Mouse (Mus musculus) left cerebral cortex, adult 11 months (tissue): ENCODE measurements at regions not wholly inside any gene's neighbourhood (a gene's known extent, or its start where the extent isn't known, plus 50 kb on each side); places are given as distances from the start of the nearest gene placed in this dataset.

Experiments used
- DNase-seq: peaks from one replicate; pipeline ENCODE4 v3.0.0; 2022; ENCODE audit warnings: low spot score

GRCm38 (mm10) chr8:116375758-116376157 is 129.0 kb upstream of the Dynlrb2 start:
- no peak for DNase-seq

- DNase-seq, result no peak
Measured at GRCm38 (mm10) chr8:116373063-116373462, 131.7 kb upstream of the Dynlrb2 start.

DNA sequence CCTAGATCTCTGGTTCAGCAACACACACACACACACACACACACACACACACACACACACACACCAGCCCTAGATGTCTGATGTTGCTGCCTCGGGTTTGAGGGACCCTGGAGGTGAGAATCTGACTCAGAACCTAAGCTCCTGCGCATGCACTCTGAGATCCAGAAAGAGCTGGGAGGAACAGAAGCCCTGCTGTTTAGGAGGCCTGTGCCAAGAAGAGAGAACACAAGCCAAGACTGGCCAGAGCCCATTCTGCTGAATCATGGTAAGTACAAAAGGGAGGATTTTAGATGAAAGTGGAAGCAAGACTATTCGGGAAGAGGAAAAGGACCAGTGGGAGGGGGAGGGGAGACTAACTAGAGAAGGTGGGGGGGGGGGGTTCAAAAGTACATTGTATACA is 132.2 kb upstream of the Dynlrb2 start:
- peak; percentile 29 for DNase-seq

DNA sequence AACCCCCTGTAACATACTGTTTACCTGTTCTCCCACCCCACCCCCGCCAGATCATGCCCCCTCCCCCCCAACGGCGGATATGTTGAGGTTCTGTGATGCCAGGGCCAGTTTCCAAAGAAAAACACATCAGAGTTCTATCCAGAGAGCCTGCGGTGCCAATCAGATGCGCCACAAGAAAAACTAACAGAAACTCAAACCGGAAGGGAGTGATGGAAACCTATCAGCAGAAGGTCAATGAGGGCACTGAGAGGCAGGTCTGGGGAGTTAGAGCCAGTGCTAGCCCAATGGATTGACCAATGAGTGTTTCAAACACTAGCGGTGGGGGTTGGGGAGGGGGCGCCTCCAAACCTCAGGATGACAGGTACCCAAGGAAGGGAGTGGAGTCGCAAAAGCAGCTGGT is 132.7 kb upstream of the Dynlrb2 start:
- DNase-seq, result no peak

DNA sequence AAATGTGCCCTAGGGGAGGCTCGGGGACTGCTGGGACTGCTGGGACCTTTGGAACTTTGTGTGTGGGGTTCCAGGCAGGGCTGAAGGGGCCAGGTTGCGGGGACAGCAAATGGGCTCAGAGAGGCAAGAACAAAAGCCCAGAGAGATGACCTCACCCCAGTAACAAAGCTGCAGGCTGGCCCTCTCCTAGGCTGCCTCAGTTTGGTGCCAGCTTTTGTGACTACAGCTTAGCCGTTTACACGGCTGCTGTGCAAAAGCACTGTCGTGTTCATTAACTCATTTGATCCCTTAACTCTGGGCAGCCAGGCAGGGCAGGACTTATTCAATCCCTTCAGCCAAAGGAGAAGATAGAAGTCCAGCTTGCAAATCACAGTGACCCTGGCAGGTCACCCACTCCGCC is 137.3 kb upstream of the Dynlrb2 start:
- DNase-seq, result no peak

- DNase-seq, result no peak
Measured at GRCm38 (mm10) chr8:116366706-116367105, 138.1 kb upstream of the Dynlrb2 start.

- no peak for DNase-seq
Measured at GRCm38 (mm10) chr8:116364751-116365150, 140.0 kb upstream of the Dynlrb2 start.

- DNase-seq, result no peak
Measured at GRCm38 (mm10) chr8:116364172-116364571, 140.6 kb upstream of the Dynlrb2 start.

DNA sequence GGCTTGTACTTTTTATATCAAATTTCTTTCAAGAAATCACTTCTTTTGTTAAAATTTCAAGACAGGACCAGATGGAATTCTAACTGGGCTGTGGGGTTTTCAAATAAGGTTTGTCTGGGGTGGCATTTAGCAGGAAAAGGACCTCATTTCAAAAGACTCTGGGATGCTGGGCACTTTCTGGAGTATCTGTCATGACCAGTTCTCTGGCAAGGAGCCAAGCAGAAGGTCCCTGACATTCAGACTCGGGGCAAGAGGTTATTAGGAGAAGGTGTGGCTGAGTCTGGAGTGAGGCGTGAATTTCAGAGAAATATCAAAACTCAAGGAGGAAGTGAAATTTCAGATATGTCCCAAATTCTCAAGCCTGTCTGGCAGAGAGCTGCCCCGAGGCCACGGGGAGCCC is 142.4 kb upstream of the Dynlrb2 start:
- no peak for DNase-seq

- DNase-seq, result no peak
Measured at GRCm38 (mm10) chr8:116359761-116360160, 145.0 kb upstream of the Dynlrb2 start.

DNA sequence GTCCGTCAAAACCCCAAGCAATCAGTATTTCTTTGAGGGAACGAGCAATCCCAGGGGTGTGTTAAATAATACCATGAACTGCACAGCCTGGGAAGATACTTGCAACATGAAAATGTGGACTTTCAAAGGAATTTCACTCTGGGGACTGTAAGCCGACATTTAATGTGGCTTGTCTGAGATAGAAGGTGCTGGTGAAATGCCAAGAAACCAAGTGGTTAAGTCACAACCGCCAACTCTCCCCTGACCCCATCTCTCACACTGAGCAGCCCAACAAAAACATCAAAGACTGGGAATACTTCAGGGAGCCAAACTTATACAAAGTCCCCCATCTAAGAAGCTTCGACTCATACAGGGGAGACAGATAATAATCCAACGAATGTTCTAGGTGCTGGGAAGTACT is 150.0 kb upstream of the Dynlrb2 start:
- no peak for DNase-seq

- DNase-seq, result no peak
Measured at GRCm38 (mm10) chr8:116353911-116354310, 150.9 kb upstream of the Dynlrb2 start.

- DNase-seq, result no peak
Measured at GRCm38 (mm10) chr8:116352635-116353034, 152.1 kb upstream of the Dynlrb2 start.

- no peak for DNase-seq
Measured at GRCm38 (mm10) chr8:116348971-116349370, 155.8 kb upstream of the Dynlrb2 start.

GRCm38 (mm10) chr8:116346990-116347389 is 157.8 kb upstream of the Dynlrb2 start:
- no peak for DNase-seq

DNA sequence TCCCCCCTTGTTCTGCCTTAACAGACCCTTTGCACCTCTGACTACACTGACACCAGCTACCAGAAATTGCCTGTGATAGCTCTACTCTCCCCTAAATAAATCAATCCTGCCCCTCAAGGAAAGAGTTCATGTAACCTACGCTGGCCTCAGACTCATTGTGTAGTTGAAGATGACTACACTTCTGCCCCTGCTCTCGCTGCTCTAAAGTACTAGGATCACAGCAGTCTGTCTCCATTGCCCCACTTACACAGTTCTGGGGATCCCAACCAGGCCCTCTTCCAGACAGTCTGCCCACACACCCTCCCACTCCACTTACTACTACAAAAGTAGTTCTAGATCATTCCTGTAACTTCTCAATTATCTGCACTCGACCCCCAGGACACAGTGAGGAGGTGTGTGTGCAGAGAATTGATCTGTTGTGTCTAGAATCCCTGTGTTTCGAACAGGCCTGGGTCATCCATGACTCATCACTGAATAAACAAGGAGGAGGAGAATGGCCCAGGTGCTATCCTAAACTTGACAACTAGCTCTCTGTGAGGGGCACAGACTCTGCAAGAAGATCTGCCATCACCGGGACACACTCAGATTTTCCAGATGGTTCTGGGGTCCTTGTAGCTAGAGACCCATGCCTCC is 160.1 kb upstream of the Dynlrb2 start:
- DNase-seq, result no peak

GRCm38 (mm10) chr8:116343534-116343933 is 161.2 kb upstream of the Dynlrb2 start:
- DNase-seq, result no peak

- no peak for DNase-seq
Measured at GRCm38 (mm10) chr8:116334772-116335171, 170.0 kb upstream of the Dynlrb2 start.

GRCm38 (mm10) chr8:116334101-116334500 is 170.7 kb upstream of the Dynlrb2 start:
- no peak for DNase-seq

DNA sequence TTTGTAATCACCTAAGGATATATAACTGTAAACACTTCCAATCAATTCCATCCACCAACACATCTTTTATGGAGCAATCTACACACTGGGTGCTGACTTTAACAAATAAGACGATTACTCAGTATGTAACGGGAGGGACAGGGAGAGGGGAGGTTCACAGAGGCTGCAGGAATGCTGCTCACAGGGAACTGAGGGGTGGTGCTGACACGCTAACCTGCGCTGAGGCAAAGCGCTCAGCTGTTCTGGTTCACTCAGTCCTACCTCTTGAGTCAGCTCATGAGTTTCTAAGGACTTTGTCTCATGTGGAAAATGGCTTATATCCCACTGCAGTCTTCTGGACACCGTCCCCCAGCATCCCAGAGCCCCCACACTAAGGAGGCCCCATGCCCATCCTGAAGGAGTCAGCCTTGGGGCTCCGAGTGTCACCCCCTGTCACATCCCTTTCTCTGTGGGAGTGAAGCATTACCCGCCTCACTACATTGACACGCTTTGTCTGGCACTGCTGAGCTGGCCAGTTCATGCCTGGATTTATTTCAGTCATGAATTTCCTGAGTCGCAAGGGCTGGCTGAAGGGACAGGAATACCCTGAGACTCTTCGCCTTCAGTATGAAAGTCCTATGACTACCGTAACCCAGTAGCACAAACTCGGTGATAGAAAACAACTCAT is 184.6 kb upstream of the Dynlrb2 start:
- no peak for DNase-seq

DNA sequence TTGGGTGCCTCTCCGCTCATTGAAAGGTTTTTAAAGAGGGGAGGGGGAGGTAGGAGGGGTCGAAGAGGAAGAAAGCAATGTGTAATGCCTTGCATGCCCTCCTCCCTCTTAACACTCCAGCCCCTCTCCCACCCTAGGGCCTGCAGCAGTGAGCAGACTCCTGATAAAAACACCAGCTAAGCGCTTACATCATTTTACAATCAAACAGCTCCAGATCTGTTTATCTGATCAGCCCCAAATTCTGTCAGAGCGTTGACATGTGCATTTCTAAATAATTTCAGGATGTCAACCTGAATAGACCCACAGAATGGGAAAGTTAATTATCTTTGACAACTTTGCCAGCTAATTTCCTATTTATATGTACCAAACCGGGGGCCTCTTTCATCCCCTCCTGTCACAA is 189.4 kb upstream of the Dynlrb2 start:
- no peak for DNase-seq

GRCm38 (mm10) chr8:116314429-116315092 is 190.2 kb upstream of the Dynlrb2 start:
- no peak for DNase-seq

DNA sequence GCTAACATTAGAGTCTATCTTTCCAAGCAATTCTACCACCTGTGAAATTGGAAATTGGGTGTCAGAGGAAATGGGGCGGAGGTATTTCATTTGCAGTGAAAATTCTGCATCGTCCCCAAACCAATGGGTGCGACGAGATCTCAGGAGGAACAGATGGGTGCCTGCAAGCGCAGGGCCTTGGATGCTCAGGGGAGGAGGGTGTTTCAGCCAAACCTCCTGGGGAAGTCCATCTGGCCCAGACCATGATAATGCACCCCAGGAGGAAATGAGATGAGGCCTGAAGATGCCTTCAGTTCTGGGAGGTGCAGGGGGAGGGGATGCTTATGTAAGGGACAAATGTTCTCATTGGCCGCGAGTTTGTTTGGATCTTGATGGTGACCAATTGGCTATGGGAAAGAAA is 205.9 kb upstream of the Dynlrb2 start:
- no peak for DNase-seq
